Mouse (Mus musculus) gastrocnemius, postnatal 36 days (tissue): ENCODE data around the gene Tns3. TPM values are rescaled to one million over a fixed set of nuclear protein-coding genes. Genes with fewer than 3 reads are reported as not detected.
A peak's percentile ranks its signal among the peaks of the same experiment; 100 is the strongest.

Experiments
- DNase-seq, 2 experiments: peaks; one replicate each; pipeline ENCODE4 v3.0.0; 2022
- intact Hi-C: fragments of 180-260 bp; cut with DNase I; formaldehyde crosslinking; loops from one replicate; pipeline ENCODE4 v1.15.1; 2025
- total RNA-seq, 2 experiments: library from RNA; stranded (reverse); gene quantifications; 2 replicates each; pipeline ENCODE4 v1.2.3; 2021

Tns3 gene
- total RNA-seq, 2 experiments from 2014 or later: 4.7 to 5.9 TPM

DNA sequence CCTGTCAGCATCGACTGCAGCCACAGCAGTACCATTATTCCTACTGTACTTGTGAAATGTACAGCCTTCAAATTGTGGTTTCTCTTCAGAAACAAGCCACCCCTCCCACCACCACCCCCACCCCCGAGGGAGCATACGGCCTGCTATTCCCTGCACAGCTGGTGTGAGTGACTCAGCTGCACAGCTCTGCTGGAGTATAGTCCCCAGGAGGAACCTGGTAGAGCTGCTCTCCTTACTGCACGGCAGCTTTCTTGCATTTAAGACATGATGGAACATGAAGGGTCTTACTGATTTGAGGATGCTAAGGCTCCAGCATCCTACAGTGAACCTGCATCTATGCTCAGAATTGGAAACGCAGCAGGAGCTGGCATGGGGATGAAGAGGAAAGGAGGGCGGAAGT, 176.1 kb downstream of the Tns3 start:
- DNase-seq: no peak
- intact Hi-C loops: loop anchor here (5.0 kb wide), 1 partner anchor 34 kb away; no protein-coding TSS in a partner anchor

DNA sequence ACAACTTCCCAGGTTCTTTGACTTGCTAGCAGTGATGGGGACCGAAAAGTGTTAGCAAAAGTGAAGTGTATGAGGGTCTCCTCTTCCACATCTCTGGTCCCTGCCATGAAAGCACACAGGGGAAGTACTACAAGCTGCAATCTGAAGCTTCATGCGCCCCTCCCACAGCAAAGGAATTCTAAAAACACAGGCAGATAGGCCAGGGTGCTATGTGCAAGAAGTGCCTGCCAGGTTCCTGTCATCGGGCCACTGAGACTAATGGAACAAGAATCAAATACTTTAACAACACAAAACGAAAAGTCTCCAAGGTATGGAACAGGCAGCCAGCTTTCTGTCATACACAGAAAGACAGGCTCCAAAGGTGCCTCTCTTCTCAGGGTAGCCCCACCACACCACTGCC, 177.8 kb downstream of the Tns3 start:
- intact Hi-C loops: loop anchor here (5.0 kb wide), 1 partner anchor 36 kb away; no protein-coding TSS in a partner anchor
- no peak for DNase-seq

DNA sequence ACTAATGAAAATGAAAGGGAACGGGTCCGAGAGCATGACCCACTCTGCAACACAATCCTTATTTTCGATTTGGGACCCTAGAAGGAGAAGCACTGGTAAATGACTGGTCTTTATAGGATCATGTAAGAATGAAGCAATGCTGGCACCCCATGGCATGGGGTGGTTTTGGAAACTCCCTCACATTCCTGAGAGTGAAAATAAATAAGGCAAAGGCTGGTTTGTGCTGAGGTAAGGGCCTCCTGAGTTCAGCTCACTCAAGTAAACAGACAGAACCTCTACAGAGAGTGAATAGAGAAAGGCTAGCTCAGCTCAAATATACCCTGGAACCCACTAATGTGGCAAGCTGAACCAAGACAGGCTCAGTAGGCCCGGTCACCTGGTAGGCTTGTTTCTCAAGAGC, 179.8 kb downstream of the Tns3 start:
- intact Hi-C loops: loop anchor here (2.0 kb wide), 1 partner anchor 16 kb away; no protein-coding TSS in a partner anchor

DNA sequence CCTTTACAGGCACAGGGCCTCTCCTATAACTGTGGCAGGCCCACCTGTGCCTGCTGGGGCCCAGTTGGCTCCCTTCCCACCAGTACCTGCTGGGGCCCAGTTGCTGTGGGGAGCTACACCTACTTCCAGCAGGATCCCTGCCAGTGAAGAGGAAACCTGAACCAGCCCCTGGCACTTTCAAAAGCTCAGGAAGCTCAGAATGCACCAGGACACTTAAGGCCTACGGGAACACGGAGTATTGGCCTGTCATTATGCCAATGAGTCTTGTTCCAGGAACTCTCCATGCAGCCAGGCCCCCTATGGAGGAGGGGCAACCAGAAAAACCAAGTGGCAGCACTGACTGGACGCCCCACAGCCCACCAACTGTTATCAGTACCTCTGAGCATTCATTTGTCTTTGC, 181.6 kb downstream of the Tns3 start:
- DNase-seq: peak in 1 of 2 experiments; percentile 47
- intact Hi-C loops: no loop called here

More for the DNA sequence above, 179.8 kb downstream of the Tns3 start:
- no peak for DNase-seq

GRCm38 (mm10) chr11:8481962-8482361, 182.4 kb downstream of the Tns3 start:
- no peak for DNase-seq
- intact Hi-C loops: no loop called here

- no peak for DNase-seq
- intact Hi-C loops: no loop called here
These were observed 182.8 kb downstream of the Tns3 start for GRCm38 (mm10) chr11:8481529-8481928.

DNA sequence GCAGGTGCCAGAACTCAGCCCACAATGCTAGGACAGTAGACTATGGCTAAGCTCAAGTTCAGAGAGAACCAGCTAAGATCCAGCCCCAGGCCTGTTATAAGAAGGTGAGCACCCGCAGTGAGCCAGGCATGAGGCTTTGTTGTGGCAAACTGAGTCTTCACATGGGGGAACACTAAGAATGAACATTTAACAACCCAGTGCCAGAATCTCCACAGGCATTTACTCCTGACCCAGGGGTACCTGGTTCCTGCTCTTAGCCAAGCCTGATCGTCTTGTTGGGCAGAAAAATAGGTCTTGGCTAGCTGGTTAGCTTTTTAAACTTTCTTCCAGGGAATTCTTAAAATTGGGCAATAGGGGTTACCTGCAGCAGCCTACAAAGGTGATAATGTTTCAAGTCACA, 184.5 kb downstream of the Tns3 start:
- intact Hi-C loops: no loop called here
- DNase-seq: no peak

GRCm38 (mm10) chr11:8479313-8479712, 185.0 kb downstream of the Tns3 start:
- intact Hi-C loops: no loop called here
- peak; percentile 12 to 41 for DNase-seq

DNA sequence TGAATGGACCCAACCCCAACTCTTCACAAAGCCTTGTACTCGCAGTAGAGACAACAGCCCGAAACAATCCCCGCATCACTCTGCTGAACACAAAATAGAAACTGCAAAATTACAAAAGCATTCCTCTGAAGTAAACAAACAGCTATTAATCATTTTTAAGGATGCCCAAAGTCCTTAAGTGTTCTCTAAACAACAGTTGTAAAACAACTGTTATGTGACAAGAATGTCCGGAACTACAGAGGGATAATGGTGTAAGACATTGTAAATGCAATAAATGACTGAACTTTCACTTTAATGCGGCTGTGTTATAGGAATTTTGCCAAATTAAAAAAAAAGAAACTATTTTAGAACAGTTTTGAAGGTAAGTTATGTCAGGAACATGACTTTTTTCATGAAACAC, 190.7 kb downstream of the Tns3 start:
- intact Hi-C loops: loop anchor here (5.0 kb wide), 1 partner anchor 41 kb away; no protein-coding TSS in a partner anchor
- DNase-seq: no peak

- intact Hi-C loops: loop anchor here (5.0 kb wide), 1 partner anchor 40 kb away; no protein-coding TSS in a partner anchor
- DNase-seq: no peak
These were observed 191.9 kb downstream of the Tns3 start for GRCm38 (mm10) chr11:8472439-8472838.

DNA sequence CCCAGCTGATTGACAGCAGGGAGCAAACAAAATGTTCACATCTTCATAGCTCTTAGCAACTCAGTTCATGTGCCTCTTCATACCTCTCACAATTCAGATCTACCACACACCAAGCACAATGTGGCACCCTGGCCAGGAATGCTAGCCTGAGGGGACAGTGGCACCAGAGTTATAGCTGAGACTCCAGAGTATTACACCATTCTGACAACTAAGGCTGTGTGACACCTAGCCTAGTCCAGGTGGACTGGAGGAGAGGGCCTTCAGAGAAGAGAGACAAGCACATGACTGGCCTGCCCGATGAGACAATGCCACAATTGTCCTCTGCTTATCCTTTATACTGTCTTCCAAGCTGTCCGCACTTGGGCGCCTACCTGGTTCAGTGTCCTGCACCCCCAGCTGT, 192.8 kb downstream of the Tns3 start:
- intact Hi-C loops: loop anchor here (5.0 kb wide), 1 partner anchor 39 kb away; no protein-coding TSS in a partner anchor
- peak in 1 of 2 experiments; percentile 3 for DNase-seq

DNA sequence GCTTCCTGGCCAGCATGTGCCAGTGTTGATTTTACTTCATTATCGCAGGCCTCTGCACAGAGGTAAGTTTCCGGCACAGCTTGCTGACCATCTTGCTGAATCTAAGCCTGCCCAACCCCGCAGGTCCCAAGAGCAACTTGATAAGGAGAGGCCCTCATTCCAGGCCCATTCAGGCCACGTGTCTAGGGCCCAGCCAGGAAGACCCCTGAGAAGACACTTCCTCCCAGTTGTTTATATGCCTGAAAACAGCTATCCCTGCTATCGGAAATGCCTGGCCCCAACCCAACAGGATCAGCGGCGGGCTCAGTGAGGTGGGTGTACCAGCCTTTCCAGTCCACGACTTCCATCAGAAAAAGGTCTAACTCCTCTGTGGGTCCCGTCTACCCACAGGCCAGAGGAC, 194.8 kb downstream of the Tns3 start:
- peak in 1 of 2 experiments; percentile 13 for DNase-seq
- intact Hi-C loops: no loop called here

DNA sequence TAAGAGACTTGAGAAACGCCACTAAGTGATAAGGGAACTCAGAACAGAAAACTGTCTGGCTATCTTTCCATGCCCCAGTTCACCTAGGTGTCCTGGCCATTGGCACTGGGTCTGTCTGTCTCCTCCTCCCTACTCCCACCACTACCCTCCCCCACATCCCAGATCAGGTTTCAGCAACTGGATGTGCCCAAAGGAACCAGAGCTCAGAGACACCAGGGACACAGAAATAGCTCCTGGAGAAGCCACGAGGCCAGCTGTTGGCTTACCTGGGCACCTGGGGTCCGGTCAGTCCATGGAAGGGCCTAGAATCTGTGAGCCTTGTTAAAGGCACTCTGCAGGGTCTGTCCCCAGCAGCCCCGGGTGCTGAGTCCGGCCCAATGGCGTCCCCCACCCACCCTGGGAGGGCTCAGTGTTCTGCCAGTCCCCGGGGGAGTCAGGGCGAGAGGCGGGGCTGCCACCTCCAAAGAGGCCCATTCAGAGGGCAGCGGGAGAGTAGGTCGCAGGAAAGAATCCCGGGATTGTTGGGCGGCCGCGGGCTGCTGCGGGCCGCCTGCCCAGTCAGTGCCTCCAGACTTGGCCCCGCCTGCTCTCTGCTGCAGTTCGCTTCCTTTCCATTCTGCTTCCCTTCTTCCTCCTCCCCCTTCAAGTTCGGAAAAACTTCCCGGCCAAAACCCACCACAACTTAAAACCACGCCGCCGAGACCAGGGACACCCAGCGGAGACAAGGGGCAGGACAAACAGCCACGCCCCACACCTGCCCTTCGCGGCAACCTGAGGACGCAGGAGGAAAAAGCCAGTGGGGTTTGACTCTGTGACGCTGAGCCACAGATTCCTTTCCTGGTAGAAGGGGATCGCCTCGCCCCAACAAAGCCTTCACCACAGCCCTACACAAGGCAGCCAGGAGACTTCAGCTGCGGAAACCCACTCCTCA, 195.9 kb downstream of the Tns3 start:
- DNase-seq: peak; percentile 48 to 53
- intact Hi-C loops: no loop called here

DNA sequence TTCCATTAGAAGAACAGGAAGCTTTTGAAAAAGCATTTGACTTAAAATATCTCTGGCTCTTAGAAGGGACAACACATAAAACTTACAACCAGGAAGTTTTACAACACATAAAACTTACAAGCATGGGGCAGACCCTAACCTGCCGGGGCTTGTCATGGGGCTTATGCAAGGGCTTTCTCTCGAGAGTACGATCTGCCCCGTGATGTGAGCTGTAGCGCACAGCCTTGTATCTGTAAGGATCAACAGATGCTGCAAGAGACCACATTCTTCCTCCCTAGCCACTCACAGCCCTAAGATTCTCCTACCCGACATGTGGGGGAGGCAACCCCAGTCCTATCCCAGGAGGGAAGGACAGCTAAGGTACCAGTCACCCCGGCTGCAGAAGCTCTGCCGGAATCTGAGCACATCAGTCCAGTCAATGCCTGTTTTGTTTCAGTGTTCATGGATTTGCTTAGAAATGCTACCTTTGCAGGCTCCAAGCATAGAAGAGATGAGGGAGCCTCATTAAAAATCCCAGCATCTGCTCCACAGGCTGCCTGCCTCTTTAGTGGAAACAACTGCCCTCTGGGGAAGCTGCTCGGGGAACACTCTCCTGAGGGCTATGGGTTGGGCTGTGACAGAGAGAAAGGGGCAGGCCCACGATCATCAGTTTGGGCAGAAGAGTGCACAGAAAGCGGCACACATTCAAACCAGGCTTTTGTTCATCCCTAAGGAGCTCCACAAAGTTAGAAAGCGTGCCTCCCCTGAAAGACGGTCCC, 196.8 kb downstream of the Tns3 start:
- intact Hi-C loops: no loop called here
- no peak for DNase-seq

DNA sequence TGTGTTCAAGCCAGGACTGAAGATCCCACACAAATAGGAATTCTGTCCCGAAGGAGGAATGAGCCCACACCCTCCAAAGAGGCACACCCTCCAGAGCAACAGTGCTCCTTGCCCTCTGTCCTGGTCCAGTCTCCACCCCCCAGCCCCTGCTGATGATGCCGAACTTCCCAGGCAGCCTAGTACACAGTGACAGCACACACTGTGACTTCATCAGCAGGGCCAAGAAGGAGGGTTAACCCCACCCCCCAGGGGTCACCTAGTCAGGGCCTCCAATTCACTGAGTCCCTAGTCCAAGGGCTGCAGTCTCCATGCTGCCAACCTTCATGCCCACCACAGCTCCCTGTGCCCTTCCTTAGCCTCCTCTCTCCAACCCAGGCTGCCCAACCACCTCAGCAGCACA, 200.5 kb downstream of the Tns3 start:
- intact Hi-C loops: no loop called here
- DNase-seq: no peak

- intact Hi-C loops: no loop called here
- no peak for DNase-seq
These were observed 201.4 kb downstream of the Tns3 start for GRCm38 (mm10) chr11:8462827-8463405.

DNA sequence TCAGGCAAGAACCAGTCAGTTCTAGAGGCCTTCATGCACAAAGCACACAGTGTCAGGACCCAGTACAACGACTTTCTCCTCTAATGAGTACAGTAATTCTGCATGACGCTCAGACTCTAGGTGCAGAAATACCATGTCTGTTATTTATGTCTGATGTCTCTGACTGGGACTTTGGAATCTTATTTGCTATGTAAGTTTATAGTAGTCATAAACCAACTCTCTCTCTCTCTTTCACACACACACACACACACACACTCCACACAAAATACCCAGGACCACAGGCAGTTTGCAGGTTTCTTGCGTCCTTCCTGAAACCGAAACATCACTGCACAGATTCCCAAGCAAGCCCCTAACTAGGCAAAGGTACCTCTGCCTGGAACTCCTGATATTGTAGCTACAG, 203.5 kb downstream of the Tns3 start:
- DNase-seq: no peak
- intact Hi-C loops: no loop called here

DNA sequence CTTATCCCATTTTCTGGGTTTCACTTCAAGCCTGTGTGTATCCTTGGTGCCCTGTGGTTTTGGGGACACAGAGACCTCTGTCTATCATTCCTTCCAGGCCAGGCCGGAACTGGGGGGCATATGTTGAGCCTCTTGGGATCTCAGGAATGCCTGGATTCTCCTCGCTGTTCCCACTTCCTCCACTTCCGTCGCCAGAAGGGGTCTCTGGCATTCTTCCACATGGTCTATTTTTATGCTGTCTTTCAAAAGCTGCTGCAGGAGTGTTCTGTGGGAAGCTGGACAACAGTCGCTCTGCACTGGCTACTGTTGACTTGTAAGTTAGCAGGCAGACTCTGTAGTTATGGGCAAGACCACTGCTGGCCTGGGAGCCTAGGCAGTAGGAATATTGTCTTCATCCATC, 206.4 kb downstream of the Tns3 start:
- DNase-seq: no peak
- intact Hi-C loops: no loop called here

DNA sequence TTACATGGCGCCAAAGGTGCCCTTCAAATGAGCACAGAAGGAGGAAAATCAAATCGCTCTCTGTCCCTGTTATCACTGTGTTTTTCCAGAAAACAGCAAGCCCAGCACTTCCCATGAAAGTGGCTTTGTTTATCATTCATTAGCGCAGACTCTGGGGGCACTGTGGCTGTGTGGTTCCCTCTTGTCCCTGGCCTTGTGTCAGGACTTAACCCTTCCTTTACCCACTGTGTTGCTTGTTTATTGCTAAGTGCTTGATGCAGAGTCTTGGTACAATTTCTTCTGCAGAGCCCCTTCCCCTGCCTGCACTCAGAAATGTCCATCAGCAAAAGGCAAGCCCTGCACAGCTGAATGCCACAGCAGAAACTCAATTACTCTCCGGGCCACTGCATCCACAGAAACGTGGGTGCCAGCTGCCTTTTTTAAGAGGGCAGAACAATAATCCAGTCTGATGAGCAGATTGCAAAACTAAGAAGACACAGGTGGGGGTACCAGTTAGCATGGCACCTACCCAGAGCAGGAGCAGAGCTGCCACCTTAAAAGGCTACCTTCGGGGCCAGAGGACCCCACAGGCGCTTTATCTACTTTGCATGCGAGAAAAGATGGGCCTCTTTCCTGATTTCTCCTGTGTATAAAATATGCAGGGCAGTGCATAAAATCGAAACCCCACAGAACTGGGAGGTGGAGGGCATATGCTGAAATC, 207.6 kb downstream of the Tns3 start:
- intact Hi-C loops: no loop called here
- DNase-seq: no peak

DNA sequence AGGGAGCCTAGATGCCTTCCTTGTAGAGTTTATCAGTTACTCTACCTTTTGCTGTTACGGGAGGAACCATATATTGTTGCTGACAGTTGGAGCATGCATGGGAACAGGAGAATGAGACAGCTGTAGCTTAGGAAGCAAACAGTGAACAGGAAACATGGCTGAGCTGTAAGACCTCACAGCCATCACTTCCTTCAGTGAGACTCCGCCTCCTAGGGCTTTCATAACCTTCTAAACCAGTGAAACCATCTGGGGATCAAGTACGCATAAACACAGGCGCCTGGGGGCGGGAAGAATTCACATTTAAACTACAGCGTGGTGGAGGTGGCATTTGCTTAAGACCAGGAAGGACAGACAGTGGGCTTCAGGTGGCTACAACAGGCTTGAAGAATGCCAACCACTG, 208.7 kb downstream of the Tns3 start:
- no peak for DNase-seq
- intact Hi-C loops: no loop called here
